Mouse (Mus musculus): ENCODE data around the gene Chst11. TPM values are rescaled to one million over a fixed set of nuclear protein-coding genes. Genes with fewer than 3 reads are reported as not detected.

Gene Chst11
- total and polyA plus RNA-seq, 2 experiments = 0.09 to 0.16 TPM

GRCm38 (mm10) chr10:83145836-83146235, 160.5 kb downstream of the Chst11 start:
- H3K4me1 ChIP-seq (ENCODE audit: control insufficient read depth, insufficient read depth, low read length) = no peaks in the 10 kb centered on the region
- no peak overlapping the region for H3K4me3 ChIP-seq (ENCODE audit: insufficient read depth, low read depth, low read length)
- 90% methylated on average over 14 of the region's 14 CpGs for WGBS
- H3K36me3 ChIP-seq (ENCODE audit: control insufficient read depth, insufficient read depth, low read length) = no peaks in the 10 kb centered on the region
- no peak for DNase-seq (ENCODE audit: extremely low read depth, low read depth, low spot score)
- H3K9ac ChIP-seq (ENCODE audit: low read depth, low read length) = no peak overlapping the region
- no peak overlapping the region for H3K27ac ChIP-seq (replicated peaks; ENCODE audit: insufficient read depth, low read depth, low read length)
- H3K27me3 ChIP-seq (ENCODE audit: control insufficient read depth, insufficient read depth, low read length) = no peaks in the 10 kb centered on the region
- no peaks in the 10 kb centered on the region for H3K79me2 ChIP-seq (ENCODE audit: control insufficient read depth, insufficient read depth, low read length)
- TF ChIP-seq POLR2A (IDR thresholded peaks at IDR 0.05; ENCODE audit: extremely low read depth, insufficient read depth, low read length) (no peak), CTCF (IDR thresholded peaks at IDR 0.05; ENCODE audit: low read depth, low read length) (no peak)

DNA sequence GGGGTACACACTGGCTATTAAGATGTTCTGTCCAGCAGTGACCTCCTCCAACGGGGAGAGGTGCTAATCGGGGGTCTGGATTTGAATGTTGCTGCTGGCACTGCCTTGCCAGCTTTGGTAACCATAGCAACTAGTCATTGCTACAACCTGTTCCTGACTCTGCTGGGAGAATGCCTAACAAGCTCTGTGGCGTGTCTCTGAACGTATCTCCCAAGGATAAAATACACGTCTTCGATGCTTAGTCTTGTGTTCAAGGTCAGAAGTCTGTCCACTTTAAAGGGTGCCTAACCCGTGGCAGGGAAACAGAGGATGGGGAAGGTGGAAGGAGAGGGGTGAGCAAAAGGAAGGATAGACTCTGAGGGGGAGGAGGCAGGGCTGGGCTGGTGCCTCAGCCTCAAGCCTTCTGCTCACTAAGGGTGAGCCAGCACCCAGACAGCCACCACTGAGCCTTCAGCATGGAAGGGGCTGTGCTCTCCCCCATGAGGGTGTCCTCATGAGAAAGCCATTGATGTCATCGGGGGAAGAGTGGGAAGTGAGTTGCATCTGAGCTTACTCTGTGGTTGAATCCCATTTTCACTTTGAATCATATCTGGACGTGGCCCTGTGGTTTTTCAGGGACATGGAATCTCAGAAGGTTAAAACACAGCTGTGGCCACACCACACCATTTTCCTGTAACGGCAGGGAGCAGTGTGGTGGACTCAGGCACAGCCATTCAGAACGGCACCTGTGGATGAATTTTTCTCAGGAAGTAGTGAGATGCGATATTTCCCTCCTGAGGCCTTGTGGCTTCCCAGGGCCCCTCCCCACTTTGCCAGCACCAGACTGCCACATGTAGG, 164.3 kb downstream of the Chst11 start:
- no peak overlapping the region for H3K9ac ChIP-seq (ENCODE audit: low read depth, low read length)

DNA sequence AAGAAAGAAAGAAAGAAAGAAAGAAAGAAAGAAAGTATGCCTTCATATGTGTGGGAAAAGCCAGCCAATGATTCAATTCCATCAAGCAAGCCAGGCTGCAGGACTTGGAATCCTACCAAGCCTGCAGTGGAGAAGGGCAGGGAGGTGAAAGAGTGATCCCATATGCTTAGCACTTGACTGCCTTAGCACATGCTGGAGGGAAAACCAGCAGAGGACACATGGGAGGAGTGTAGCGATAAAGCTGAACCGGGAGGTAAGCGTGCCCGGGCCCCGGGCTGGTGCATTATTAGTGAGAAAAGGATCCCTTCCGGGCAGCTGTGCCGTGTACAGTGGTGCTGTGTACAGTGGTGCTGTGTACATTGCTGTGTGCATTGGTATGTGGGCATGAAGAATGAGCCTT, 165.3 kb downstream of the Chst11 start:
- 89% methylated on average over 7 of the region's 7 CpGs for WGBS
- H3K9ac ChIP-seq (ENCODE audit: low read depth, low read length) = no peak overlapping the region
- TF ChIP-seq CTCF (IDR thresholded peaks at IDR 0.05; ENCODE audit: low read depth, low read length) (no peak), POLR2A (IDR thresholded peaks at IDR 0.05; ENCODE audit: extremely low read depth, insufficient read depth, low read length) (no peak)
- H3K36me3 ChIP-seq (ENCODE audit: control insufficient read depth, insufficient read depth, low read length) = no peaks in the 10 kb centered on the region
- no peak for DNase-seq (ENCODE audit: extremely low read depth, low read depth, low spot score)
- H3K4me1 ChIP-seq (ENCODE audit: control insufficient read depth, insufficient read depth, low read length) = no peaks in the 10 kb centered on the region
- H3K27me3 ChIP-seq (ENCODE audit: control insufficient read depth, insufficient read depth, low read length) = no peaks in the 10 kb centered on the region
- no peaks in the 10 kb centered on the region for H3K79me2 ChIP-seq (ENCODE audit: control insufficient read depth, insufficient read depth, low read length)
- H3K4me3 ChIP-seq (ENCODE audit: insufficient read depth, low read depth, low read length) = no peak overlapping the region
- no peak overlapping the region for H3K27ac ChIP-seq (replicated peaks; ENCODE audit: insufficient read depth, low read depth, low read length)

More for the DNA sequence above, 164.3 kb downstream of the Chst11 start:
- no peaks in the 10 kb centered on the region for H3K36me3 ChIP-seq (ENCODE audit: control insufficient read depth, insufficient read depth, low read length)
- no peaks in the 10 kb centered on the region for H3K27me3 ChIP-seq (ENCODE audit: control insufficient read depth, insufficient read depth, low read length)
- H3K27ac ChIP-seq (replicated peaks; ENCODE audit: insufficient read depth, low read depth, low read length) = no peak overlapping the region
- no peak overlapping the region for H3K4me3 ChIP-seq (ENCODE audit: insufficient read depth, low read depth, low read length)
- DNase-seq (ENCODE audit: extremely low read depth, low read depth, low spot score) = no peak
- H3K79me2 ChIP-seq (ENCODE audit: control insufficient read depth, insufficient read depth, low read length) = no peaks in the 10 kb centered on the region
- WGBS = 76% methylated on average over 12 of the region's 12 CpGs
- TF ChIP-seq CTCF (IDR thresholded peaks at IDR 0.05; ENCODE audit: low read depth, low read length) = no peak
- no peak for TF ChIP-seq POLR2A (IDR thresholded peaks at IDR 0.05; ENCODE audit: extremely low read depth, insufficient read depth, low read length)
- H3K4me1 ChIP-seq (ENCODE audit: control insufficient read depth, insufficient read depth, low read length) = no peaks in the 10 kb centered on the region

DNA sequence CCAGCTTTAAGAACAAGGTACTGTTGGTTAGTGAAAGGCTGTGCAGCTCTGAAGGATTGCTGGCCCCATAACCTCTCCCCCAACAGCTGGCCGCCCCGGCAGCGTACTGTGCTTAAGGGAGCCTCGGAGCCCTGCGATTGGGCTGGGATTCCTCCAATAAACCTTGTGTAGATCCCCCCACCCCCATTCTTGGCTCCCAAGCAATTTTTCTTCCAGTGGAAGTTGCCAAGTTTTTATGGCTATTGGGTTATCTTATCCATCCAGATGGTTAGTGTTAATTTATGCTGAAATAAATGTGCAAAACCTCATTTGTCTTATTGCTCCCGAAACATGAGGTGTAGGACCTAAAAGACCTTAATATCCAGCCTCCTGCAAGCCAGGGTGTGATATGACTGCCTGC, 166.1 kb downstream of the Chst11 start:
- Histone ChIP-seq H3K36me3 (ENCODE audit: control insufficient read depth, insufficient read depth, low read length) (no peaks in the 10 kb centered on the region), H3K4me1 (ENCODE audit: control insufficient read depth, insufficient read depth, low read length) (no peaks in the 10 kb centered on the region), H3K9ac (ENCODE audit: low read depth, low read length) (no peak overlapping the region), H3K4me3 (ENCODE audit: insufficient read depth, low read depth, low read length) (no peak overlapping the region), H3K27ac (replicated peaks; ENCODE audit: insufficient read depth, low read depth, low read length) (no peak overlapping the region), H3K27me3 (ENCODE audit: control insufficient read depth, insufficient read depth, low read length) (no peaks in the 10 kb centered on the region), H3K79me2 (ENCODE audit: control insufficient read depth, insufficient read depth, low read length) (no peaks in the 10 kb centered on the region)
- DNase-seq (ENCODE audit: extremely low read depth, low read depth, low spot score) = no peak
- 78% methylated on average over 6 of the region's 6 CpGs for WGBS
- no peak for TF ChIP-seq POLR2A (IDR thresholded peaks at IDR 0.05; ENCODE audit: extremely low read depth, insufficient read depth, low read length)
- TF ChIP-seq CTCF (IDR thresholded peaks at IDR 0.05; ENCODE audit: low read depth, low read length) = no peak

DNA sequence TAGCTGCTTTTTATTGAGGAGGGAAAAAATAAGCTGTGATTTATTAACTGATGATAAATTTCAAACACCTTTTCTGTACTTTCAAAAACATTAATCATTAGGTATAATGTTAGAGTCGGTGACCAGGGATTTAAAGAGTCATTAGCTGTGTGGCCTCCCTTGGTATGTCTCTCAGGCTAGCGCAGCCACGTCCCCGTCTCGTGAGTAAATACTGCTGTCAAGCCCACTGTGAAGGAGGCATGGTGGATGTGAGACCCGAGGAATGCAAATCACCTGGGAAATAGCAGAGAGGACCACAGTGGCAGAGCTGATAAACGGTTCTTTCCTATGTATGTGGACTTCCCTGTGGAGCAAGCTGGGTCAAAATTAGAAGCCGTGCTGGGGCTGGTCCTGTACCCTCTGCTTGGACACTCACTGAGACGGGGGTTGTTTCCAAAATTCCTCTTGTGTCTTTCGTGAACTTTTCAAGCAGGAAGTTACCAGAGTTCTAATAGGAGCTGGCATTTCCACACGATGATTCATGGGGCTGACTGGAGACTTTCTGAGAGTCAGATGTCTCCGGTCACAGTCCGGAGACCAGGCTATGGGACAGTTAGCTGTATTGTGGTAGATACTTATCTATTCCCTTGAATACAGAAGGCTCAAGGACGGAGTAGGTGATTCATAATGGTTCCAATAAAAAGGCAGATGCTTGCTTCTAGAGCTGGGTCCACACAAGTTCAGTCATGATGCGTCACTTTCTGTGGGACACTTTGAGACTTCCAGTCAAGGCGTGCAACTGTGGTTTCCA, 166.8 kb downstream of the Chst11 start:
- H3K27me3 ChIP-seq (ENCODE audit: control insufficient read depth, insufficient read depth, low read length) = no peaks in the 10 kb centered on the region
- DNase-seq (ENCODE audit: extremely low read depth, low read depth, low spot score) = no peak
- H3K4me3 ChIP-seq (ENCODE audit: insufficient read depth, low read depth, low read length) = no peak overlapping the region
- WGBS = 48% methylated on average over 16 of the region's 16 CpGs
- H3K27ac ChIP-seq (replicated peaks; ENCODE audit: insufficient read depth, low read depth, low read length) = no peak overlapping the region
- H3K9ac ChIP-seq (ENCODE audit: low read depth, low read length) = no peak overlapping the region
- TF ChIP-seq CTCF (IDR thresholded peaks at IDR 0.05; ENCODE audit: low read depth, low read length) = no peak
- TF ChIP-seq POLR2A (IDR thresholded peaks at IDR 0.05; ENCODE audit: extremely low read depth, insufficient read depth, low read length) = no peak
- H3K79me2 ChIP-seq (ENCODE audit: control insufficient read depth, insufficient read depth, low read length) = no peaks in the 10 kb centered on the region
- H3K36me3 ChIP-seq (ENCODE audit: control insufficient read depth, insufficient read depth, low read length) = no peaks in the 10 kb centered on the region
- H3K4me1 ChIP-seq (ENCODE audit: control insufficient read depth, insufficient read depth, low read length) = no peaks in the 10 kb centered on the region

Data from liver, adult 2 months (tissue).